Mouse (Mus musculus) testis, adult 2 months (tissue): ENCODE measurements around the gene Apobec1.

Experiments
- CTCF ChIP-seq: fragments of 200-500 bp; IDR thresholded peaks from 2 replicates; pipeline ENCODE4 v1.5.1; 2012; ENCODE audit warnings: low read depth, mild to moderate bottlenecking, inconsistent platforms, low read length, moderate library complexity; ENCODE audit not compliant: control insufficient read depth, insufficient read depth, insufficient replicate concordance
- POLR2A ChIP-seq: fragments of 200-500 bp; IDR thresholded peaks from 2 replicates; pipeline ENCODE4 v1.6.1; 2012; ENCODE audit warnings: low read depth, mild to moderate bottlenecking, inconsistent platforms, low read length, moderate library complexity; ENCODE audit not compliant: control insufficient read depth

GRCm38 (mm10) chr6:122601031-122601430 lies 1.2 kb downstream of the Apobec1 start:
- TF ChIP-seq POLR2A, result no peak
- TF ChIP-seq CTCF, result no peak
